ENCODE assay signal across 13 mouse cellular contexts in the genomic region with DNA sequence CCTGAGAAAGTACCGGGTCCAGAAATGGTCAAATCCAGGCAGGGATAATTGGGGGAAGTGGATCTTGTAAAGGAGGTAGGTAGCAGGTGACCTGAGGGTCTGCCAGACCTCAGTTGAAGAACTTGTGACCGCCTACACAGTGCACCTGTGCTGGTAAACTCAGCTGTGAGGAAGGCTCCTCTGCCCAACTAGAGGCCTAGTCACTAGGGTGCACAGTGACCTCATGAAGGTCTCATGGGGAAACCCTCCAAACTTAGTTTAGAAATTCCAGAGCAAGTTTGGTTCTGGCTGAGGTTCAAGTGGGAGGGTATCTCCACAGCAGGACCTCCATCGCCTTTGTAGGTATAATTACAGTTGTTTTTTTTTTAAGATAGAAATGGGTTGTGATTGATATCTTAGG.
DNase-seq lines count a peak whose midpoint lies in the region; ATAC-seq and TF ChIP-seq lines count a peak whose summit lies in the region.
"Had no signal": no experiment of that assay in that cellular context is flagged by ENCODE, and none has a peak within 500 bp of the region (broad histone marks: within the 10 kb centered on the region; RNA-seq: fewer than 3 reads in every experiment).

No protein-coding gene starts in this region.

- H3K9me3 ChIP-seq in heart, embryonic 10.5 days: no peaks in the 10 kb centered on the region
- no peaks in the 10 kb centered on the region for H3K9me3 ChIP-seq in lung, embryonic 16.5 days (ENCODE audit: control insufficient read depth, low read length)
- H3K9me3 ChIP-seq in intestine, postnatal 0 days (ENCODE audit: control insufficient read depth): no peaks in the 10 kb centered on the region
- no peaks in the 10 kb centered on the region for H3K9me3 ChIP-seq in stomach, embryonic 14.5 days (ENCODE audit: control insufficient read depth, low read depth, low read length)
- H3K9me3 ChIP-seq in hindbrain, embryonic 16.5 days (ENCODE audit: control insufficient read depth, low read length): no peaks in the 10 kb centered on the region
- H3K9me3 ChIP-seq: hindbrain, embryonic 15.5 days had no signal

- H3K9ac ChIP-seq in lung, embryonic 16.5 days (ENCODE audit: low read length): no peak overlapping the region
- no peak overlapping the region for H3K9ac ChIP-seq in intestine, postnatal 0 days (ENCODE audit: low read depth, low read length)
- H3K9ac ChIP-seq in stomach, embryonic 14.5 days (replicated peaks; ENCODE audit: low read depth, low read length): no peak overlapping the region
- H3K9ac ChIP-seq in hindbrain, embryonic 16.5 days (ENCODE audit: low read depth, low read length): no peak overlapping the region
- H3K9ac ChIP-seq: hindbrain, embryonic 15.5 days had no signal

- no peaks in the 10 kb centered on the region for H3K36me3 ChIP-seq in heart, embryonic 10.5 days
- no peaks in the 10 kb centered on the region for H3K36me3 ChIP-seq in lung, embryonic 16.5 days (ENCODE audit: control insufficient read depth, insufficient read depth, low read length)
- H3K36me3 ChIP-seq in intestine, postnatal 0 days (ENCODE audit: control insufficient read depth, insufficient read depth): 0 out of 2 replicates have a peak, but pooled peaks cover 6% of the 10 kb centered on the region
- no peaks in the 10 kb centered on the region for H3K36me3 ChIP-seq in stomach, embryonic 14.5 days (ENCODE audit: control insufficient read depth, insufficient read depth, low read length)
- no peaks in the 10 kb centered on the region for H3K36me3 ChIP-seq in hindbrain, embryonic 16.5 days (ENCODE audit: control insufficient read depth, insufficient read depth, low read length)
- H3K36me3 ChIP-seq: hindbrain, embryonic 15.5 days had no signal

- no peak overlapping the region for H3K4me2 ChIP-seq in lung, embryonic 16.5 days (ENCODE audit: low read depth, low read length)
- no peak overlapping the region for H3K4me2 ChIP-seq in intestine, postnatal 0 days (replicated peaks; ENCODE audit: low read depth)
- H3K4me2 ChIP-seq in stomach, embryonic 14.5 days (replicated peaks; ENCODE audit: low read depth, low read length): no peak overlapping the region
- no peak overlapping the region for H3K4me2 ChIP-seq in hindbrain, embryonic 16.5 days (ENCODE audit: low read length)
- H3K4me2 ChIP-seq: hindbrain, embryonic 15.5 days had no signal

- H3K27me3 ChIP-seq in heart, embryonic 10.5 days (ENCODE audit: insufficient read depth, poor library complexity, severe bottlenecking): no peaks in the 10 kb centered on the region
- H3K27me3 ChIP-seq in lung, embryonic 16.5 days (ENCODE audit: control insufficient read depth, insufficient read depth, low read depth, low read length): no peaks in the 10 kb centered on the region
- H3K27me3 ChIP-seq in intestine, postnatal 0 days (replicated peaks; ENCODE audit: control insufficient read depth, insufficient read depth, low read length): no peaks in the 10 kb centered on the region
- no peaks in the 10 kb centered on the region for H3K27me3 ChIP-seq in stomach, embryonic 14.5 days (ENCODE audit: control insufficient read depth, insufficient read depth, low read length)
- H3K27me3 ChIP-seq in hindbrain, embryonic 16.5 days (replicated peaks; ENCODE audit: control insufficient read depth, insufficient read depth, low read length): no peaks in the 10 kb centered on the region
- H3K27me3 ChIP-seq: Patski had no signal

- WGBS in heart, embryonic 10.5 days: 70% methylated on average over 3 of the region's 3 CpGs
- 61% methylated on average over 3 of the region's 3 CpGs for WGBS in lung, embryonic 16.5 days
- WGBS in intestine, postnatal 0 days: 54% methylated on average over 3 of the region's 3 CpGs
- WGBS in stomach, embryonic 14.5 days: 60% methylated on average over 3 of the region's 3 CpGs
- WGBS in hindbrain, embryonic 16.5 days: 84% methylated on average over 3 of the region's 3 CpGs

- peaks cover 48% of the 10 kb centered on the region for H3K4me1 ChIP-seq in heart, embryonic 10.5 days
- H3K4me1 ChIP-seq in lung, embryonic 16.5 days (replicated peaks; ENCODE audit: control insufficient read depth, insufficient read depth, low read length): peaks cover 36% of the 10 kb centered on the region
- peaks cover 5% of the 10 kb centered on the region; the same call in 1 of the 2 replicates for H3K4me1 ChIP-seq in intestine, postnatal 0 days (replicated peaks; ENCODE audit: control insufficient read depth, insufficient read depth, low read length)
- H3K4me1 ChIP-seq in stomach, embryonic 14.5 days (ENCODE audit: control insufficient read depth, insufficient read depth, low read length): peaks cover 28% of the 10 kb centered on the region
- peaks cover 2% of the 10 kb centered on the region for H3K4me1 ChIP-seq in hindbrain, embryonic 16.5 days (ENCODE audit: control insufficient read depth, insufficient read depth, low read depth, low read length)

- peak overlapping the region; percentile 47; the same call in 1 of the 2 replicates for H3K27ac ChIP-seq in heart, embryonic 10.5 days
- H3K27ac ChIP-seq in lung, embryonic 16.5 days (ENCODE audit: low read length): peak overlapping the region; percentile 42; the same call in 1 of the 2 replicates
- 0 out of 2 replicates have a peak overlapping the region, but pooled peaks have one; percentile 21 for H3K27ac ChIP-seq in intestine, postnatal 0 days (ENCODE audit: low read depth, low read length)
- peak overlapping the region; percentile 61; the same call in 1 of the 2 replicates for H3K27ac ChIP-seq in stomach, embryonic 14.5 days (ENCODE audit: low read length)
- no peak overlapping the region for H3K27ac ChIP-seq in hindbrain, embryonic 16.5 days (ENCODE audit: low read depth, low read length)
- H3K27ac ChIP-seq: hindbrain, embryonic 15.5 days had no signal

- no peak for TF ChIP-seq CTCF in intestine, postnatal 0 days (IDR thresholded peaks at IDR 0.05; ENCODE audit: low read depth)

- DNase-seq in heart, embryonic 10.5 days (ENCODE audit: low spot score): no peak
- no peak for DNase-seq in heart, adult 8-10 months (ENCODE audit: low spot score)
- no peak for DNase-seq in lung, postnatal 25 days (ENCODE audit: low spot score)
- DNase-seq in adrenal gland, adult 18-20 months (ENCODE audit: low spot score in 2 of 2): no peak
- DNase-seq: adrenal gland, adult 2 months; embryo, embryonic 11 days; lung, adult 2 months had no signal

- H3K4me3 ChIP-seq in heart, embryonic 10.5 days: no peak overlapping the region
- no peak overlapping the region for H3K4me3 ChIP-seq in lung, embryonic 16.5 days (ENCODE audit: low read length)
- H3K4me3 ChIP-seq in intestine, postnatal 0 days (ENCODE audit: low read depth, low read length): no peak overlapping the region
- no peak overlapping the region for H3K4me3 ChIP-seq in stomach, embryonic 14.5 days (ENCODE audit: low read depth, low read length)
- H3K4me3 ChIP-seq in hindbrain, embryonic 16.5 days (ENCODE audit: low read length): no peak overlapping the region
- H3K4me3 ChIP-seq: hindbrain, embryonic 15.5 days had no signal

- ATAC-seq in lung, embryonic 16.5 days (ENCODE audit: low read depth): no peak
- no peak for ATAC-seq in intestine, postnatal 0 days
- ATAC-seq in stomach, embryonic 14.5 days (ENCODE audit: insufficient number of reproducible peaks, insufficient read depth, low FRiP score, low read depth): no peak
- ATAC-seq in hindbrain, embryonic 16.5 days: no peak
- ATAC-seq: Patski had no signal
